Mouse (Mus musculus): ENCODE data around the gene Rsph14.

- no peak for TF ChIP-seq CTCF (IDR thresholded peaks at IDR 0.05 in 2 of 3, conservative IDR thresholded peaks at IDR 0.05 in 1 of 3; ENCODE audit: control insufficient read depth in 1 of 3, insufficient read depth in 1 of 3, low read depth in 2 of 3, low read length in 3 of 3, poor library complexity in 1 of 3, severe bottlenecking in 1 of 3)
- no peak for TF ChIP-seq ZMIZ1 (IDR thresholded peaks at IDR 0.05; ENCODE audit: low read depth, low read length)
- no peak for TF ChIP-seq POLR2AphosphoS5 (IDR thresholded peaks at IDR 0.05; ENCODE audit: borderline replicate concordance, low read depth, low read length)
These were observed 35.1 kb upstream of the Rsph14 start for GRCm38 (mm10) chr10:75067446-75067845.
